Mouse (Mus musculus): ENCODE data around the gene Dcaf12l1.
A peak's percentile ranks its signal among the peaks of the same experiment; 100 is the strongest.
"Not testable (repeated sequence)": the region's sequence is repeated elsewhere in the genome, so short reads cannot be mapped to it uniquely, and the experiment has no call there.

Gene Dcaf12l1

DNA sequence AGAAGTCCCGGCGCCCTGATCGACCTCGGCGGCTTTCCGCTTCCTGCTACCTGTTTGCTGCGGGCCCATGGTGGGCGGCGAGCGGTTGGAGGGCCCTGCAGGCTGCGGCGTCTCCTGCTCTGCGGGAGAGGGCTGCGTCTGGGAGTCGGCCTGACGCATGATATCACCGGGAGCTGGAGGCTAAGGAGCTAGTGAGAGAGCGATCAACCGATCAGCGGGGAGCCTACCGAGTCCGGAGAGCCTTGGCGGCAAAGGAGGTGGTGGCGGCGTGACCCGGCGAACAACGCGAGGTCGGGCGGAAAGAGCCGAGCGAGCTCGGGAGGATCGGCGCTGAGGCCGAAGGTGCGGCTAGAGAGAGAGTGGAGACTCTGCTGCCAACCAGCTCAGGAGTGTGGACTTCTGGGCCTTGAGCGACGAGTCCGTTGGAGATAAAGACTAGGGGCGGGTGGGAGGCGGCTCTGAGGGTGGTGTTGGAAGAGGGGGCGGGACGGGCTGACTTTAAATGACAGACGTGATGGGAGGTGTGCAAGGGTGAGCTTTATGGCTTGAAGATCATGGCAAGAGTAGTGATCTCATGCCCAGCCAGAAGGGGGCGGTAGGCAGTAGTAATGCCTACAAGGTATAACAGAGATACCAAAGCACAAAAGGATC lies at the start of gene Dcaf12l1:
Gene Dcaf12l1 (minus strand): TSS at position 437 of the 651 bp plus-strand sequence.
- DNase-seq: peak; percentile 73

DNA sequence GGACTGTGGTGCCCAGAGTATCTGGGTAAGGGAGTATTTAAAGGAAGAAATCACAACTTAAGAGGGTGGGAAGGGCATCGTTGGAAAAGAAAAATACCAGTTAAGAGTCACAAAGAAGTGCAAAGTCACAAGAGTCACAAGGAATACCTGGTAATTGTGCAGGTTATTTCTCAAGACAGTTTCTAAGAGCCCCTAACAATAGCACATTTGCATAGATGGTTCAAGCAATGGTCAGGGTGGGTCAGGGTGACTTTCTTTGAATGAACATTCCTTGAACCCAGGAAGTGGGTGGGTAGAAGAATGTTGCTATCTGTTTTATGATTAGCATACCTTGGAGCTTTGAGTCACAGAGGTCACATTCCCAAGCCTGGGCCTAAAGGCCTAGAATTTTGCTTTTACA lies 19.4 kb upstream of the Dcaf12l1 start:
- DNase-seq: not testable (repeated sequence)

DNA sequence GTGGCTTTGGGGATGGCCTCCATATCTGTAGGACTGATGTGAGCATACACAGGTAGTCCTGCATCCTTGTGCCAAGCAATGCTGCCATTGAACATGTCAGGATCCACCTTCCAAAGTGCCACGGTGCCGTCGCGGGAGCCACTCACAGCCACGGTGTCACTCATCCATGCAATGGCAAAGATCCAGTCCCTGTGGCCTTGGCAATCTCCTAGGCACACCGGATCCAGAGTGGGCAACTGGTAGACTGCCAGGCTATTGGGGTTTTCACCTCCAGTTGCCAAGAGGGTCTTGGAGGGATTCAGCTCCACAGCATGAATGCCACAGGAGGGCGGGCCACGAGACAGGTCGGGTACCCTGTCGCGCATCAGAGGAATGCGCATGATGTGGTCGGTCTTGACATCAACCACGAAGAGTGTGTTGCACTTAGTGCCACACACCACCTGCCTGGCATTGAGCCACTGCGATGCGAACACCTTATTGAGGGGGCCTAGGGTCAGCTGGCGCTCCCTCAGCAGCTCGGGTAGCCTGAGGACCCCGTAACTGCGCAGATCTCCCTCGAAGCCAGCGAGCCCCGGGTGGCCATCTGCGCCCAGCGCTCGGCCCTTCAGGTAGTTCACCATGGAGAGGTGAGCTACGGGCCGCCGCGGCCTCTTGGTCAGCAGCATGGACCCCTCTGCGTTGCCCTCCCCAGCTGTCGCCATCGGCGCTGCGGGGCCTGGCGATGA lies 799 bp downstream of the Dcaf12l1 start:
- DNase-seq: no peak

All from embryo, embryonic 11 days (tissue).